Mouse (Mus musculus): ENCODE data around the gene Itch.

DNA sequence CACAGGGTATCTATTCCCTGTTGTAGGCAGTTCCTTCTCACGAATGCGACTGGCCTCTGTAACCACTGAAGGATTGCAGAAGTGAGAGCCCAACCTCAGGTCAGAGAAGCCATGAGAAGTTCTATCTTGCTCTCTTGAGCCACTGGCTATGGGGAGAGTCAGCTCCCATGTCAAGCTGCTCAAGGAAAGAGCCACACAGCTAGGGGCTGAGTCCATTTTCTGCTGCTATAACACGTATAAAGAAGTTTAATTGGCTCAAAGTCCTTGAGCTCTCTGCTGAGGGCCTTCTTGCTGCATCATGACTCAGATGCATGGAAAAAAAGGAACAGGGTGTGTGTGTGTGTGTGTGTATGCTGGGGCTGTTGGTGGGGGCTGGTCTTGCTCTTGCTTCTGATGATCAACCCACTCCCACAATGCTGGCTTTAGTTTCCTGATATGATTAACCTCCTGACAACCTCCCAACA is 32.5 kb upstream of the Itch start:
- TF ChIP-seq CTCF (IDR thresholded peaks at IDR 0.05; ENCODE audit: low read depth): no peak
- no peak for TF ChIP-seq EP300 (optimal IDR thresholded peaks at IDR 0.05)

All from stomach, postnatal 0 days (tissue).